Mouse (Mus musculus) B cell, adult 2 months (primary cell): ENCODE measurements around the gene Rcor3.
A peak's percentile ranks its signal among the peaks of the same experiment; 100 is the strongest.

Source experiments
- DNase-seq, 2 experiments: peaks; one replicate each; pipeline ENCODE4 v3.0.0; 2022

The Rcor3 gene

DNA sequence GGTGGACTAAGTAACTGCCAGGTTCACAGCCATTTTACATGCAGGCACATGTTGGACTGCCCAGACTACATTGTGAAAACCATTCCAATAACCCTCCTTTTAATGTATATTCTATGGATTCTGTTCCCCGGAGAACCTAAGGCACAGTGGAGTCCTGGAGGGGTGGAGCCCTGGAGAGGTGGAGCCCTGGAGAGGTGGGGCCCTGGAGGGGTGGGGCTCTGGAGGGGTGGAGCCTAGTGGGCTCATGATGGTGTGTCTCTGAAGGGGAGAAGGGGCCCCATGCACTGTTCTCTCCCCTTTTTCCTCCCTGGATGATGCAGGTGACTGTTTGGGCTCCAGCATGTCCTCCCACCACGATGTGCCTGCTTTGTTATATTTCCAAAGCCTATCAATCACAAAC lies 69.7 kb downstream of the Rcor3 start:
- DNase-seq: no peak

DNA sequence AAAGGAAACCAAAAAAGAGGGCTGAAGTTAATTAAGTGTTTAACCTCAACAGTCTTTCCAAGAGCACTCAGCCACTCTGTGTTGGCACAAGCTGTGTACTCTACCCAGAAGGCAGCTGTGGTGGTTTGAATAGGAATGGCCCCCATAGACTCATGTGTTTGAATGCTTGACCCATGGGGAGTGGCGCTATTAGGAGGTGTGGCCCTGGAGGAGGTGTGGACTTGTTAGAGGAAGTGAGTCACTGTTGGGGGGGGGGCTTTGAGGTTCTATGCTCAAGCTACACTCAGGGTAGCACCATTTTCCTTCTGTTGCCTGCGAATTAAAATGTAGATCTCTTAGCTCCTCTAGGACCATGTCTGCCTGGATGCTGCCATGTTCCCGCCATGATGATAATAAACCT lies 70.9 kb downstream of the Rcor3 start:
- no peak for DNase-seq

DNA sequence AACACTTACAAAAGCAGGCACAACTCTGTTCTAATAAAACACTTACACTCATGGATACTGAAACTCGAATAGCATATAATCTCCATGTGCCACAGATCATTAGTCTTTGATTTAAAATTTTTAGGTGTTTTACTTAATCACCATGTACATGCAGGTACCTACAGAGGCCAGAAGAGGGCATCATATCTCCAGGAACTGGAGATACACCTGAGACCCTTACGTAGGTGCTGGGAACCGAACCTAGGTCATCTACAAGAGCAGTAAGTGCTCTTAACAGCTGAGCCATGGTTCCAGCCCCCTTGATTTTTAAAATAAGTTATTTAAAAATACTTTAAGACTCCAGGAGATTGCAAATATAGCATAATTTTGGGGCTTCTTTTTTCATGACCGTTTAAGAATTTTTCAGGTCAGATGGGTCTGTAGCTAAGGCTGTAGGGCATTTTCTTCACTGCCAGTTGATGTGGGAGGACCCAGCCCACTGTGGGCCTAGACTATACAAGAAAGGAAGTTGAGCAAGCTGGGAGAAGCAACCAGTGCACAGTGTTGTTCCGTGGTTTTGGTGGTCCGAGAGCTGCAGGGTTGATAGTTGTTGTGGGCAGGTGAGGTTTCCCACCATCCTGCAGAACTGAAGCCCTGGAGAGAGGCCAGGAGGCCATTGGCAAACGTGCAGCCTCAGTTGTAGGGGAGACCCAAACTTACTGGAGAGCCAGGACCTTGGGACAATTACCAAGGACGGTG lies 74.5 kb downstream of the Rcor3 start:
- DNase-seq: peak in 1 of 2 experiments; percentile 33

DNA sequence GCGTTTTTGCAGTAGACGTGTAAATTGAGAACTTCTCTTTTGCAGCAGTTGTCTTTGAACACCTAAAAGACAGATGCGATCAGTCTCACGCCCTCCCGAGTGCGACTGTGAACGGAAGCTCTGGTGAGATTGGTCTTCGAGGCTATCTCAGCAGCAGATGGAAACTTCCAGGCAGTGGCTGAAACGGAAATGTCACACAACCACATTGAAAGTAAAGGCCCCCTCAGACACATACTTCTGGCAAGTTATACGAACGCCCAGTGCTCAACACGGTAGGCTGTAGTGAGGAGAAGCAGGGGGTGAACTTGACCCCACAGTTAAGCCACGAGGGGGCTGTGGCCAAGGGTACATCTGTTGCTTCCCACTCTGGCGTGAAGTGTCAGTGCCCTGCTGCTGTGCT lies 75.2 kb downstream of the Rcor3 start:
- no peak for DNase-seq

DNA sequence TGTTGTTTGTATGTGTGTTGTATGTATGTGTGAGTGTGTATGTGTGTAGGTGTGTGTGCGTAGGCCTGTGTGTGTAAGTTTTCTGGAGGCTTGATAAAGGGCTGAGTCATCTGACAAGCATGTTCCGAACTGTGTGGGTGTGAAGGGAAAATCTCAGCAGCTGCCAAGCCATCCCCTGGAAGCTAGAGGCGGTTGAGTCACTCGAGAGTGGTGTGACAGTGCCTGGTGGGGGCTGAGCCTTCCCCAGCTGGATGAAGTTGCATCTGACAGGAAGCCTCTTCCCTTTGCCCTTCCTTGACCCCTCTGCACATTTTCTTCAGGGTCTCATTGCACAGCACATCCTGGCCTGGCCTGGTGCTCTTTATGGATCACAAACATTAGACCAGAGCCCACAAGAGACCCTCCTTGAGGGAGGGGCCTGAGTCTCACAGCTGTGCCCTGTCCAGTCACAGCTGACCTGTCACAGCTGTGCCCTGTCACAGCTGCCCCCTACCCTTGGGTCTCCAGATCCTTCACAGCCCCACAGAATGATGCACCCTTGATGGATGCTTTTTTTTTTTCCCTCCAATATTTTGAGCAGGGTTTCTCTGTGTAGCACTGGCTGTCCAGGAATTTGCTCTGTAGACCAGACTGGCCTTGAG lies 76.1 kb downstream of the Rcor3 start:
- DNase-seq: no peak

DNA sequence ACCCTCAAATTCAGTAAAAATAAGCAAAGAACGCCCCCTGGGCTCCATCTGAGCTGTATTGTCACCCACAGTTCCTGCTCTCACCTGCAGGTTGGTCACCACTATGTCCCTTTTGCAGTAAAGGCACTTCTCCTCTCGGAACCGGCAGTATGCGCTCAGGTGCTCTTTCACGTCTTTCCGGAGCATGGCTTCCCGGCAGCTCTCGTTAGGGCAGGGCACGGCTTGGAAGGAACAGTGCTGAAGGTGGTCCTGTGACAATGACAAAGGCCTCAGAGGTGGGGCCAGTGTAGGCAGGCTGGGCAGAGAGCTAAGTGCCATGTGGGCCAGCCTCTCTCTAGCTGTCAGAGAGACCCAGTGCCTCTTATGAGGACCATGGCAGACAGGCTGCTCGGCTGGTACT lies 79.0 kb downstream of the Rcor3 start:
- DNase-seq: no peak

DNA sequence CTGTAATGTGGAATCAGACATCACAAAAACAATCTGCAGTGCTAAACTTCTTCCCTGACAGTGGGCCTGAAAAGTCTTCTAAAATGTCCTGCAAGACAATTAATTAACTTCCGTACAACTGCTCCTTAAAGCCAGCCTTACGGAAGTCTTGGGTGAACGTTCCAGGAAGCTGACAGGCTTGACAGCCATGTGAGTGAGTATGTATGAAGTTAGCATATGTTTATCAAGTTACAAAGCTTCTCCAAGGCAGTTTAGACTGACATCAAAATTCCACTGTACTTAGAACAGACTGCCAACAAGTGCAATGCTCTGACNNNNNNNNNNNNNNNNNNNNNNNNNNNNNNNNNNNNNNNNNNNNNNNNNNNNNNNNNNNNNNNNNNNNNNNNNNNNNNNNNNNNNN lies 84.1 kb downstream of the Rcor3 start:
- DNase-seq: no peak

DNA sequence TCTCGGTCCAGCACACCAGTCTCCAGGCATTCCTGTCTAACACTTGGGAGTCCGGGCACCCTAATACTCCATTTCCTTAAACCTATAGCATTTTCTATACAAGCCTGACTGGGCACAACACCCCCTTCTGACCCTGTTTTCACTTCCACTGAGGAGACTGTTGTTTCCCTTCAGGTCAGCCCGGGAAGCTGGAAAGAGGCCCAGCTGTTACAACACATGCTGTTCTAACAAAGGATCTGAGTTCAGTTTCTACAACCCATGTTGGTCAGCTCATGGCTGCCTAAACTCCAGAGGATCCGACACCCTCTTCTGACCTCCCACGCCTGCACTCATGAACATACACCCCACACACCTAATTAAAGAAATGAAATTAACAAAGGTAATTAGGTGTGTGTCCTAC lies 84.9 kb downstream of the Rcor3 start:
- no peak for DNase-seq

DNA sequence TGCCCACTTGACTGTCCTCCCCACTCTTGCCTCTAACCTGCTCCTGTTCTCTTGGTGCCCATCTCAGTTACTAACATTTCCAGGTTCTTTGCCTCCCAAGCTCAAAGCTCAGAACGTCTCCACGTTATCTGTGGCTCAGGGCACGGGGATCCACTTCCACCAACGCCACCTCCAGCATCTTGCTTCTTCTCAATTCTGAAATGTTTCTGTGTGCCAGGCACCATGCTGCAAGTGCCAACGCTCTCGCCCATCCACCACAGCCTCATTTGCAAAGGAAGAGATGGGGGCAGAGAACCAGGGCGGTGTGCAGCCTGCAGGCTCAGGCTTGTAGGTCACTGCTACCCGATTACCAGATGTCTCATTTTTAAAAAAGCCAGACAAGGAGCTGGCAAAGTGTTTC lies 85.4 kb downstream of the Rcor3 start:
- no peak for DNase-seq
